Mouse (Mus musculus) lung, postnatal 4 days (tissue): ENCODE results near the gene Pfkfb3.
A peak's percentile ranks its signal among the peaks of the same experiment; 100 is the strongest.

Experiments used
- DNase-seq, 2 experiments: peaks; one replicate each; pipeline ENCODE4 v3.0.0; 2021

Pfkfb3 gene

GRCm38 (mm10) chr2:11425421-11426131 is 128.3 kb downstream of the Pfkfb3 start:
- DNase-seq: peak; percentile 69 to 86

GRCm38 (mm10) chr2:11424252-11424651 is 129.6 kb downstream of the Pfkfb3 start:
- DNase-seq: no peak

GRCm38 (mm10) chr2:11423421-11423820 is 130.5 kb downstream of the Pfkfb3 start:
- DNase-seq: no peak

GRCm38 (mm10) chr2:11422384-11422783 is 131.5 kb downstream of the Pfkfb3 start:
- DNase-seq: no peak
